Mouse (Mus musculus) liver, embryonic 12.5 days (tissue): Measurements from ENCODE around the gene Rps21. TPM values are rescaled to one million over a fixed set of nuclear protein-coding genes. Genes with fewer than 3 reads are reported as not detected.

Source experiments
- ATAC-seq: fragments of 200-750 bp; cut with Nextera tagmentation; 2 replicates; pipeline ENCODE4 v1.8.0; 2017; ENCODE audit warnings: moderate number of reproducible peaks, mild to moderate bottlenecking, moderate library complexity
- H3K27ac ChIP-seq: fragments of 300-500 bp; sonication (generic); 2 replicates; pipeline ENCODE4 v1.5.1; 2016; ENCODE audit warnings: mild to moderate bottlenecking
- H3K27me3 ChIP-seq: fragments of 300-500 bp; sonication (generic); replicated peaks from 2 replicates; pipeline ENCODE4 v1.6.1; 2016; ENCODE audit warnings: mild to moderate bottlenecking, moderate library complexity
- H3K36me3 ChIP-seq: fragments of 300-500 bp; sonication (generic); 2 replicates; pipeline ENCODE4 v1.6.1; 2016; ENCODE audit warnings: mild to moderate bottlenecking, moderate library complexity
- H3K4me1 ChIP-seq: fragments of 300-500 bp; sonication (generic); 2 replicates; pipeline ENCODE4 v1.6.1; 2016
- H3K4me2 ChIP-seq: fragments of 300-500 bp; sonication (generic); 2 replicates; pipeline ENCODE4 v1.6.1; 2016; ENCODE audit warnings: mild to moderate bottlenecking, moderate library complexity
- H3K4me3 ChIP-seq: fragments of 300-500 bp; sonication (generic); 2 replicates; pipeline ENCODE4 v1.5.1; 2016; ENCODE audit warnings: mild to moderate bottlenecking, moderate library complexity
- H3K9ac ChIP-seq: fragments of 300-500 bp; sonication (generic); 2 replicates; pipeline ENCODE4 v1.6.1; 2016; ENCODE audit warnings: mild to moderate bottlenecking, moderate library complexity
- H3K9me3 ChIP-seq: fragments of 300-500 bp; sonication (generic); replicated peaks from 2 replicates; pipeline ENCODE4 v1.6.1; 2016; ENCODE audit warnings: mild to moderate bottlenecking, moderate library complexity
- WGBS: fragments of 180-500 bp; shearing (Covaris S2); methylation state at CpG from one replicate; pipeline ENCODE4 v1.1.7; 2016; ENCODE audit not compliant: insufficient replicate concordance; 5-methylcytosine and 5-hydroxymethylcytosine counted together
- polyA plus RNA-seq: library from polyadenylated mRNA; unstranded; fragments of >200 nt; fragmentation: Nextera tagmentation; extraction: Ambion mirVana; gene quantifications from 2 replicates; pipeline ENCODE4 v1.2.1, GENCODE M21; 2016

The Rps21 gene
- polyA plus RNA-seq, 1 experiment from 2014 or later, result 561 TPM

DNA sequence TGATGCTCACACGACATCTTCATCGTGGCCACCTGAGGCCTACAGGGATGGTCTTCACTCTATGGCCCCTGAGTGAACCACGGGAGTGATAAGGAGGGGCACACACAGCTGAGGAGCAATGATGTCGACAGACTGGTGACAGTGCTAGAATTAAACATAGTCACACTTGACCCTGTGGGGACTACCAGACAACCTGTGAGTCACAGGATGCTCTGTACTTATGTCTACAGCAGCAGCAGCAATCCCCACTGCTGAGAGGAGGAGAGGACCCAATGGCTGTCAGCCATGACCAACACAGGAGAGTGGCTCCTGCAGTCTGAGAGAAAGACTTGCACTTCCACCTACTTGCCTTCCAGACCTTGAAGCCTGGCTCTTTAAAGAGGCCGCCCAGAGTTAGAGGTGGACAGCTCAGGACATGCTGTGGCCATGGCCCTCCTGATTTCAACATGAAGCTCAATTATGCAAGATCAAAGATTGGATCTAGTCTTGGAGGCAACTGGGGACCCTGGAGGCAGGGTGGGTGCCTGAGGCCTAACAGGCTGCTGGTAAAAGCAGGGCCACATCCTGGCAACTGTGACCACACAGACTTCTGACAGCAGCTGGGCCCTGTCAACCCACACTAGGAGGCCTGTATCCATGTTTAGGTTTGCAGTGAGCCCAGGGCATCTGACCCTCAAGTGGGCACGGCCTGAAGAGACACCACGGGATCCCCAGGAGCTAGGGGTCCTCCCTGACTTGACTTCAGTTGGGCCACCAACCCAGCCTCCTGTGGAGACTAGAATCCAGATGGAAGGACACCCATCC lies 23.9 kb upstream of the Rps21 start:
- Histone ChIP-seq H3K9me3 (no peaks in the 10 kb centered on the region), H3K4me1 (peaks cover 55% of the 10 kb centered on the region), H3K4me2 (no peak overlapping the region), H3K27ac (no peak overlapping the region), H3K36me3 (no peaks in the 10 kb centered on the region), H3K27me3 (peaks cover 1% of the 10 kb centered on the region), H3K4me3 (no peak overlapping the region), H3K9ac (no peak overlapping the region)
- ATAC-seq, result no peak
- 57% methylated on average over 7 of the region's 7 CpGs for WGBS

DNA sequence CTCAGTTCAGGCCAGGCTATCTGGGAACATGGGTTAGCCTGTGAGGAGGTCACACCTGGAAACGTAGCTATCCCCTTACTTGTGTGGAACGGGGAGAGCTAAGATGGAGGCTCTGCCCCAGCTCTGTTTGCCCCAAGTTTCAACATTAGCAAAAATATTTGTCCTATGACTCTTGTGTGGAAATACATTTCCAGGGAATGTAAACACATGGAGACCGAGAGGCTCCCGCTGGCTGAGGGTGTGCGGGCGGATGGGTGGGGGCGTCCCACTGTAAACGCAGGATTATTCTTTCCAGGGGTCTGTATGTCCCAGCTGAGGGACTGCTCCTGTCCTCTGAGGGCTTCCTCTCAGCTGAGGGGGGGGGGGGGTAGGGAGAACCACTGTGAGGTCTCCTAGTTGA lies 22.8 kb upstream of the Rps21 start:
- Histone ChIP-seq H3K27me3 (no peaks in the 10 kb centered on the region), H3K4me2 (no peak overlapping the region), H3K4me3 (no peak overlapping the region), H3K27ac (0 out of 2 replicates have a peak overlapping the region, but pooled peaks have one; percentile 89), H3K9me3 (no peaks in the 10 kb centered on the region), H3K36me3 (no peaks in the 10 kb centered on the region), H3K9ac (no peak overlapping the region), H3K4me1 (peaks cover 59% of the 10 kb centered on the region)
- WGBS, result 82% methylated on average over 8 of the region's 8 CpGs
- no peak for ATAC-seq

DNA sequence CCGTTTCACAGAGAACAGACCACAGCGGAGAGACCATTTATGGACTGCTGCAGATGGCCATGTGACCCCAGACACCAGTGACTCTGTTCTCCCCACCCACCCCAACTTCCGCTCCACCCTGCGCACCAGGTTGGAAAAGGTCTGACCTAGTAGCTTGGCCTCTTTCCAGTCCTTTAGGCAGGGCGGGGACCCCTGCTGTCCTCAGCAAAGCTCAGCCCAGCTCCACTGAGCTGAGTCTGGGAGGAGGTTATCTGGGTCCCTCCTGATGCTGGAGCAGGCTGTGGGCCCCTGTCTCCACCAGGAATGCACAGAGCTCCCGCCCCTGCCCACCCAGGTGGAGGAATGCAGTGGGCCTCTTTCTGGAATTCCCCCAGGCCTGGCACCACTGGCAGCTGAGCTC lies 22.2 kb upstream of the Rps21 start:
- Histone ChIP-seq H3K27ac (peak overlapping the region; percentile 89; the same call in 1 of the 2 replicates), H3K27me3 (no peaks in the 10 kb centered on the region), H3K4me2 (0 out of 2 replicates have a peak overlapping the region, but pooled peaks have one; percentile 2), H3K4me3 (no peak overlapping the region), H3K36me3 (no peaks in the 10 kb centered on the region), H3K9ac (peak overlapping the region; percentile 17; the same call in 1 of the 2 replicates), H3K9me3 (no peaks in the 10 kb centered on the region), H3K4me1 (peaks cover 59% of the 10 kb centered on the region)
- no peak for ATAC-seq
- WGBS, result 61% methylated on average over 6 of the region's 6 CpGs

- 71% methylated on average over 4 of the region's 4 CpGs for WGBS
- H3K9me3 ChIP-seq, result no peaks in the 10 kb centered on the region
- H3K27me3 ChIP-seq, result no peaks in the 10 kb centered on the region
- H3K4me3 ChIP-seq, result peak overlapping the region; percentile 20; the same call in 1 of the 2 replicates
- H3K4me1 ChIP-seq, result peaks cover 59% of the 10 kb centered on the region
- H3K9ac ChIP-seq, result peak overlapping the region; percentile 51
- no peaks in the 10 kb centered on the region for H3K36me3 ChIP-seq
- ATAC-seq, result no peak
- peak overlapping the region; percentile 53 for H3K4me2 ChIP-seq
- peak overlapping the region; percentile 89 for H3K27ac ChIP-seq
Measured at GRCm38 (mm10) chr2:180235788-180236187, 21.4 kb upstream of the Rps21 start.

- ATAC-seq, result peak; percentile 83
- Histone ChIP-seq H3K36me3 (no peaks in the 10 kb centered on the region), H3K9ac (peak overlapping the region; percentile 51), H3K4me1 (peaks cover 59% of the 10 kb centered on the region), H3K4me2 (peak overlapping the region; percentile 53), H3K9me3 (no peaks in the 10 kb centered on the region), H3K27me3 (no peaks in the 10 kb centered on the region), H3K27ac (peak overlapping the region; percentile 89), H3K4me3 (peak overlapping the region; percentile 20)
- 13% methylated on average over 3 of the region's 3 CpGs for WGBS
Measured at GRCm38 (mm10) chr2:180236500-180236899, 20.7 kb upstream of the Rps21 start.

DNA sequence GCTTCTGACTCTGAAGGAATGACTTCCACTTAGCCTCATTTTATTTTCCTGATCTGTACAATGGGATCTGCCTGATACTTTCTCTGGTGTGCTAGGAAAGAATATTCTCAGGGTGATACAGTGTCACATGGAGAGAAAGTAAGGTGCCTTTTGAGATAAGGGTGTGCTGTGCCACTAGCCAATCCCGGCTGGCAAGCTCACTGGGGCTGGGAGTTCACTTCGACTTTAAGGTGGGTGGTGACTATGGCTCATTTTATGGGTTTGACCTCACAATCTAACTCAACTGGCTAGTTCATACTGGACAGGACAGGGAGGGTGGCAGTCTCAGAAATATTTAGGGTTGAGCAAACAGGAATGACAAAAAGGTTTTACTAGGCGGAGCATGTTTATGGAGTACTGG lies 20.2 kb upstream of the Rps21 start:
- Histone ChIP-seq H3K4me1 (peaks cover 59% of the 10 kb centered on the region), H3K9ac (peak overlapping the region; percentile 51), H3K4me3 (peak overlapping the region; percentile 20; the same call in 1 of the 2 replicates), H3K4me2 (peak overlapping the region; percentile 53), H3K9me3 (no peaks in the 10 kb centered on the region), H3K27me3 (0 out of 2 replicates have a peak, but pooled peaks cover 3% of the 10 kb centered on the region), H3K27ac (peak overlapping the region; percentile 89), H3K36me3 (no peaks in the 10 kb centered on the region)
- peak; percentile 95 for ATAC-seq
- 43% methylated on average over 3 of the region's 3 CpGs for WGBS

GRCm38 (mm10) chr2:180237601-180238345 lies 19.4 kb upstream of the Rps21 start:
- peaks cover 53% of the 10 kb centered on the region for H3K4me1 ChIP-seq

GRCm38 (mm10) chr2:180238591-180238990 lies 18.6 kb upstream of the Rps21 start:
- 17% methylated on average over 5 of the region's 5 CpGs for WGBS
- H3K9ac ChIP-seq, result no peak overlapping the region
- peaks cover 47% of the 10 kb centered on the region for H3K4me1 ChIP-seq
- H3K27me3 ChIP-seq, result 0 out of 2 replicates have a peak, but pooled peaks cover 3% of the 10 kb centered on the region
- H3K36me3 ChIP-seq, result no peaks in the 10 kb centered on the region
- no peak overlapping the region for H3K27ac ChIP-seq
- H3K4me3 ChIP-seq, result no peak overlapping the region
- H3K9me3 ChIP-seq, result no peaks in the 10 kb centered on the region
- no peak overlapping the region; the same call in 1 of the 2 replicates for H3K4me2 ChIP-seq
- ATAC-seq, result 0 out of 2 replicates have a peak, but pooled peaks have one; percentile 18

More at GRCm38 (mm10) chr2:180237601-180238345, 19.4 kb upstream of the Rps21 start:
- peak overlapping the region; percentile 53 for H3K4me2 ChIP-seq
- peak overlapping the region; percentile 89 for H3K27ac ChIP-seq
- H3K9ac ChIP-seq, result no peak overlapping the region; the same call in 1 of the 2 replicates
- H3K9me3 ChIP-seq, result no peaks in the 10 kb centered on the region
- H3K4me3 ChIP-seq, result no peak overlapping the region
- no peaks in the 10 kb centered on the region for H3K36me3 ChIP-seq
- WGBS, result 66% methylated on average over 7 of the region's 7 CpGs
- H3K27me3 ChIP-seq, result 0 out of 2 replicates have a peak, but pooled peaks cover 3% of the 10 kb centered on the region
- ATAC-seq, result no peak

DNA sequence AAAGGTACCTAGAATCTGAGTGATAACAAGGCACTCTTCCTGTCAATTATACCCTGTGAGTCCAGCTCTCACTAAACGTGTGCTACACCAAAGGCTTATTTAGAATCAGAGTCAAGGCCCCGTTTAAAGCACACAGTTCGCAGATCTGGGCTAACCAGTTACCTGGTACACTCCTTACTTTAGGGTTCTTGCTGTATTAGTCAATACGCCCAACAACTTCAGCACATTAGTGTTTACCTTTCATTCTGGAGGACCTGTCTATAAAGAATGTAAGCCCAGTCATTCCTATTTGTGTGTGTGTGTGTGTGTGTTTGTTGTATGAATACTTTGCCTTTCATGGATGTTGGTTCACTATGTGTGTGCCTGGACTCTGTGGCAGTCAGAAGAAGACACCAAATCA lies 14.1 kb upstream of the Rps21 start:
- no peak overlapping the region for H3K4me2 ChIP-seq
- WGBS, result 75% methylated on average over 4 of the region's 4 CpGs
- no peaks in the 10 kb centered on the region for H3K36me3 ChIP-seq
- H3K4me3 ChIP-seq, result no peak overlapping the region
- H3K4me1 ChIP-seq, result peaks cover 7% of the 10 kb centered on the region
- H3K9me3 ChIP-seq, result no peaks in the 10 kb centered on the region
- H3K27ac ChIP-seq, result no peak overlapping the region
- 0 out of 2 replicates have a peak, but pooled peaks cover 3% of the 10 kb centered on the region for H3K27me3 ChIP-seq
- no peak overlapping the region for H3K9ac ChIP-seq
- no peak for ATAC-seq

DNA sequence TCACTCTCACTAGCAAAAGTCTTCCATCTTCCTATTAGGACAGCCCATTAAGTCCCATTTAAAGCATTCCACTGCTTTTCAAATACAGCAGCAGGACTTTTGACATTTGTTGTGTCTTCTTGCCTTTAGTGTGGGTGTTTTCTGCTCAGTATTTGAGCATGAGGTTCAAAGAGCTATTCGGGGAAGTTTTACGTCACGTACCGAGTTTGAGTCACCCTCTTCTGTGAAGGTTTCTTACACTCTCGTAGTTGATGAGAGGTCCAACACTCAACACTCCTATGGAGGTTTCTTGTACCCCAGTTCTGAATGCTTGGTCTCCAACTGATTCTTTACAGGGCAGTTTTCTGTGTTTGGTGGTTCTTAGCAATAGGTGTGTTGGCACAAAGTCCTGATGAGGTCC lies 9.3 kb upstream of the Rps21 start:
- Histone ChIP-seq H3K9ac (no peak overlapping the region), H3K9me3 (no peaks in the 10 kb centered on the region), H3K4me2 (no peak overlapping the region), H3K27me3 (no peaks in the 10 kb centered on the region), H3K36me3 (no peaks in the 10 kb centered on the region), H3K4me3 (no peak overlapping the region), H3K4me1 (peaks cover 16% of the 10 kb centered on the region), H3K27ac (no peak overlapping the region)
- no peak for ATAC-seq
- WGBS, result 83% methylated on average over 5 of the region's 5 CpGs

DNA sequence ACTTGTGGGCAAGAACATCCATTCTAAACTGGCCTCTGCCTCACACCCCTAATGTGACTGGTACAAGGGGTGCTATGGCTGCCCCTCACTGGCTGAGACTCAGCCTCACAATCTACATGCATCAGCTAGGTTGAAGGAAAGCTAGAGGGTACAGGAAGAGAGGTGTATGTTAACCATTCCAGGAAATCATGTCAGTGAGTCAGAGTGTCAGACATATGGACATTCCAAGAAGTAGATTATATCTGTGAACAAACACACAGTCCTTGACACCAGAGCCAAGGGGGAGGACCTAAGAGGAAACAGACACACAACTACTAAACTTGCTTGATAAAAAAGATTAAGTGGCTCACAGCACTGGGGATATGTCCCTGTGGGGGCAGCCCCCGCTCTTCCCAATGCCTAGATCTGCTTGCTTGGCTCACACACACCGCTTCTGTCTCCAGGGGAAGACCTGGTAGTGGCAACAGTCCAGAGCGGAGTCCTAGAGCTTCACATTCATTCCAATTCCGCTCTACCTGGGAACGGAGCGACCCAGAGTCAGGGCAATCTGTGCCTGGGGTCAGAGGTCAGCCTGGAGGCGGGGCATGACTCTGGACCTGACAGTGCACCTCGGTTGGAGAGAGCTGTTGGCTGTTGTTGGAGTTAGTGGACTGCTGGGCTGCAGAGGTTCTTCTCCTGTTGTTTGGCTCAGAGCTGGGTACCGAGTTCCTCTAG lies 8.1 kb upstream of the Rps21 start:
- peaks cover 16% of the 10 kb centered on the region for H3K4me1 ChIP-seq
- WGBS, result 70% methylated on average over 9 of the region's 9 CpGs
- H3K9ac ChIP-seq, result 0 out of 2 replicates have a peak overlapping the region, but pooled peaks have one; percentile 17
- no peaks in the 10 kb centered on the region for H3K36me3 ChIP-seq
- H3K27me3 ChIP-seq, result no peaks in the 10 kb centered on the region
- peak; percentile 44; the same call in 1 of the 2 replicates for ATAC-seq
- H3K4me2 ChIP-seq, result no peak overlapping the region
- no peak overlapping the region for H3K4me3 ChIP-seq
- H3K27ac ChIP-seq, result peak overlapping the region; percentile 54
- no peaks in the 10 kb centered on the region for H3K9me3 ChIP-seq
